Mouse (Mus musculus) cortical plate, adult 2 months (tissue): ENCODE results near the gene Lhfp. TPM values are rescaled to one million over a fixed set of nuclear protein-coding genes. Genes with fewer than 3 reads are reported as not detected.
A peak's percentile ranks its signal among the peaks of the same experiment; 100 is the strongest.
"Not testable (repeated sequence)": the region's sequence is repeated elsewhere in the genome, so short reads cannot be mapped to it uniquely, and the experiment has no call there.

Experiments used
- H3K27ac ChIP-seq: fragments of 200-500 bp; 2 replicates; pipeline ENCODE4 v1.5.1; 2012; ENCODE audit warnings: low read length, control low read depth, inconsistent platforms; ENCODE audit not compliant: insufficient read depth
- H3K4me1 ChIP-seq: fragments of 200-500 bp; 2 replicates; pipeline ENCODE4 v1.6.1; 2011; ENCODE audit warnings: low read length; ENCODE audit not compliant: control insufficient read depth, insufficient read depth
- H3K4me3 ChIP-seq: fragments of 200-500 bp; 2 replicates; pipeline ENCODE4 v1.5.1; 2011; ENCODE audit warnings: mild to moderate bottlenecking, low read length, control low read depth; ENCODE audit not compliant: insufficient read depth
- CTCF ChIP-seq: fragments of 200-500 bp; IDR thresholded peaks from 2 replicates; pipeline ENCODE4 v1.5.1; 2011; ENCODE audit warnings: mild to moderate bottlenecking, control low read depth, low read length; ENCODE audit not compliant: insufficient read depth; ENCODE audit errors: extremely low read depth
- POLR2A ChIP-seq: fragments of 200-500 bp; IDR thresholded peaks from 2 replicates; pipeline ENCODE4 v1.6.1; 2011; ENCODE audit warnings: mild to moderate bottlenecking, low read length, control low read depth; ENCODE audit not compliant: insufficient read depth; ENCODE audit errors: extremely low read depth
- polyA plus RNA-seq: library from polyadenylated mRNA; depleted of rRNA; stranded (reverse); fragments of >200 nt; gene quantifications from 2 replicates; pipeline ENCODE4 v1.2.3, GENCODE M21; 2012

The Lhfp gene
- polyA plus RNA-seq, 1 experiment: 35.1 TPM

- no peak for TF ChIP-seq POLR2A
- TF ChIP-seq CTCF: no peak
Observed at GRCm38 (mm10) chr3:53109879-53110278, 68.6 kb downstream of the Lhfp start.

GRCm38 (mm10) chr3:53112048-53112447, 70.7 kb downstream of the Lhfp start:
- no peaks in the 10 kb centered on the region for H3K4me1 ChIP-seq
- no peak overlapping the region for H3K4me3 ChIP-seq
- no peak overlapping the region for H3K27ac ChIP-seq
- TF ChIP-seq CTCF (0 out of 2 replicates have a peak, but pooled peaks have one; percentile 5), POLR2A (no peak)

More at GRCm38 (mm10) chr3:53109879-53110278, 68.6 kb downstream of the Lhfp start:
- no peak overlapping the region for H3K27ac ChIP-seq
- no peaks in the 10 kb centered on the region for H3K4me1 ChIP-seq
- H3K4me3 ChIP-seq: no peak overlapping the region

- not testable (repeated sequence) for H3K27ac ChIP-seq, H3K4me1 ChIP-seq, H3K4me3 ChIP-seq
Observed at GRCm38 (mm10) chr3:53118755-53119154, 77.4 kb downstream of the Lhfp start.

- H3K4me1 ChIP-seq: no peaks in the 10 kb centered on the region
- TF ChIP-seq POLR2A (no peak), CTCF (no peak)
- no peak overlapping the region for H3K4me3 ChIP-seq
- H3K27ac ChIP-seq: no peak overlapping the region
Observed at GRCm38 (mm10) chr3:53119978-53120377, 78.7 kb downstream of the Lhfp start.

GRCm38 (mm10) chr3:53125495-53125894, 84.2 kb downstream of the Lhfp start:
- Histone ChIP-seq H3K4me1 (no peaks in the 10 kb centered on the region), H3K27ac (no peak overlapping the region), H3K4me3 (no peak overlapping the region)
- TF ChIP-seq CTCF (no peak), POLR2A (no peak)

GRCm38 (mm10) chr3:53138785-53139184, 97.5 kb downstream of the Lhfp start:
- Histone ChIP-seq H3K4me3 (no peak overlapping the region), H3K27ac (no peak overlapping the region), H3K4me1 (no peaks in the 10 kb centered on the region)

GRCm38 (mm10) chr3:53139205-53139604, 97.9 kb downstream of the Lhfp start:
- H3K4me1 ChIP-seq: no peaks in the 10 kb centered on the region
- H3K4me3 ChIP-seq: no peak overlapping the region
- TF ChIP-seq CTCF: no peak
- TF ChIP-seq POLR2A: no peak
- H3K27ac ChIP-seq: no peak overlapping the region

More at GRCm38 (mm10) chr3:53138785-53139184, 97.5 kb downstream of the Lhfp start:
- TF ChIP-seq POLR2A: no peak
- TF ChIP-seq CTCF: no peak

GRCm38 (mm10) chr3:53139642-53140041, 98.3 kb downstream of the Lhfp start:
- no peak overlapping the region for H3K27ac ChIP-seq
- no peaks in the 10 kb centered on the region for H3K4me1 ChIP-seq
- H3K4me3 ChIP-seq: no peak overlapping the region
- TF ChIP-seq CTCF (no peak), POLR2A (no peak)

- H3K4me1 ChIP-seq: no peaks in the 10 kb centered on the region
- H3K4me3 ChIP-seq: no peak overlapping the region
- H3K27ac ChIP-seq: no peak overlapping the region
- TF ChIP-seq POLR2A (no peak), CTCF (no peak)
Observed at GRCm38 (mm10) chr3:53142528-53142927, 101.2 kb downstream of the Lhfp start.

GRCm38 (mm10) chr3:53145526-53145925, 104.2 kb downstream of the Lhfp start:
- H3K4me1 ChIP-seq: no peaks in the 10 kb centered on the region
- no peak overlapping the region for H3K27ac ChIP-seq
- TF ChIP-seq CTCF: no peak
- TF ChIP-seq POLR2A: no peak
- H3K4me3 ChIP-seq: no peak overlapping the region

- Histone ChIP-seq H3K4me1 (no peaks in the 10 kb centered on the region), H3K4me3 (no peak overlapping the region), H3K27ac (no peak overlapping the region)
- no peak for TF ChIP-seq CTCF
- TF ChIP-seq POLR2A: no peak
Observed at GRCm38 (mm10) chr3:53145946-53146345, 104.6 kb downstream of the Lhfp start.
